Mouse (Mus musculus) small intestine, adult 2 months (tissue): ENCODE results near the gene Gramd1c. TPM values are rescaled to one million over a fixed set of nuclear protein-coding genes. Genes with fewer than 3 reads are reported as not detected.

Experiments
- H3K27ac ChIP-seq: fragments of 200-500 bp; 2 replicates; pipeline ENCODE4 v1.5.1; 2012; ENCODE audit warnings: low read depth, low read length, control low read depth, inconsistent platforms; ENCODE audit not compliant: insufficient read depth
- H3K27me3 ChIP-seq: fragments of 200-500 bp; 2 replicates; pipeline ENCODE4 v1.6.1; 2012; ENCODE audit warnings: mild to moderate bottlenecking, moderate library complexity, low read length, inconsistent platforms; ENCODE audit not compliant: control insufficient read depth, insufficient read depth
- H3K36me3 ChIP-seq: fragments of 200-500 bp; 2 replicates; pipeline ENCODE4 v1.6.1; 2012; ENCODE audit warnings: mild to moderate bottlenecking, low read length, control low read depth, inconsistent platforms; ENCODE audit not compliant: control insufficient read depth, insufficient read depth
- H3K4me1 ChIP-seq: fragments of 200-500 bp; 2 replicates; pipeline ENCODE4 v1.6.1; 2012; ENCODE audit warnings: low read length, inconsistent platforms, mixed read lengths; ENCODE audit not compliant: control insufficient read depth, insufficient read depth, insufficient read length
- H3K4me3 ChIP-seq: fragments of 200-500 bp; 2 replicates; pipeline ENCODE4 v1.5.1; 2012; ENCODE audit warnings: low read depth, mild to moderate bottlenecking, control low read depth, inconsistent platforms, low read length, moderate library complexity
- CTCF ChIP-seq: fragments of 200-500 bp; IDR thresholded peaks from 2 replicates; pipeline ENCODE4 v1.5.1; 2012; ENCODE audit warnings: low read depth, mild to moderate bottlenecking, control low read depth, inconsistent platforms, low read length, moderate library complexity, mixed read lengths; ENCODE audit not compliant: insufficient replicate concordance, insufficient read length; ENCODE audit errors: extremely low read depth
- POLR2A ChIP-seq: fragments of 200-500 bp; IDR thresholded peaks from 2 replicates; pipeline ENCODE4 v1.6.1; 2012; ENCODE audit warnings: low read depth, mild to moderate bottlenecking, control low read depth, inconsistent platforms, low read length, moderate library complexity
- WGBS: fragments of 180-500 bp; shearing (Covaris S2); methylation state at CpG from one replicate; pipeline ENCODE4 v1.1.7; 2018; 5-methylcytosine and 5-hydroxymethylcytosine counted together
- polyA plus RNA-seq: library from polyadenylated mRNA; depleted of rRNA; stranded (reverse); fragments of >200 nt; gene quantifications from 2 replicates; pipeline ENCODE4 v1.2.3, GENCODE M21; 2012

The Gramd1c gene
- polyA plus RNA-seq, 1 experiment = 1.3 TPM

DNA sequence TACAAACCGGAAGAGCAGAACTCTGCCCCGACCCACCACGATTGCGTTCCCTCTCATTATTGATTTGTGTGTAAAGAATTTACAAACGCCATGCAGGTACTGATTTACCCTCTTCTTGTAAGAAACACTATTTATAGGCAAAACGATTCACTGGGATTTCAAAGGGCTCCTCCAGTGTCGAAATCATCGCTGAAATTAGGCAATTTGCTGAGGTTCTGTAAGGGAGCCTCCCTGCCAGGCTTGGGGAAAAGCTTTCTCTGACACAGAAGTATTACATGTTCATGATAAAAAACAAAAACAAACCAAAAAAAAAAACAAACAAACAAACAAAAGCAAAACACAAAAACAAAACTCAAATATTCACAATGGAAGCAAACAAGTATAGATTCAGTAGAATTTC lies 64.0 kb downstream of the Gramd1c start:
- Histone ChIP-seq H3K4me3 (no peak overlapping the region), H3K36me3 (peaks cover 27% of the 10 kb centered on the region), H3K27me3 (no peaks in the 10 kb centered on the region), H3K4me1 (no peaks in the 10 kb centered on the region), H3K27ac (no peak overlapping the region)
- 81% methylated on average over 8 of the region's 8 CpGs for WGBS
- TF ChIP-seq POLR2A (no peak), CTCF (no peak)

DNA sequence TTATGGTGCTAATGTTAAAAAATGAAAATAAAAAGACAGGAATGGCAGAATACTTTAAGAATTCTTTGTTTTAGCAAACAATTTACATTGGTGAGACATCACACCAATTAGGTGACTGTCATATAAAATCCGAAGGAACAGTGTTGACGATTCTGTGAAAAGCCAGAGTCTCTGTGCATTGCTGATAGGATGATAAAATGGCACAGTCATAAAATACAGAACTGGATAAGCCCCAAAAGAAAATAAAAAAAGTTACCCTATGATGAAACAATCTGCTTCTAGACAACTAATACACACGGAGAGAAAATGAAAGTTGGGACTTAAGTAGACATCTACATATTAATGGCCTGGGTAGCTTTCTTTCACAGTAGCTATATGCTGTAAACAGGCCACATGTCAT lies 68.5 kb downstream of the Gramd1c start:
- Histone ChIP-seq H3K4me1 (no peaks in the 10 kb centered on the region), H3K4me3 (no peak overlapping the region), H3K36me3 (peaks cover 7% of the 10 kb centered on the region), H3K27me3 (no peaks in the 10 kb centered on the region), H3K27ac (no peak overlapping the region)
- no peak for TF ChIP-seq POLR2A
- no peak for TF ChIP-seq CTCF
- 60% methylated on average over 3 of the region's 3 CpGs for WGBS

DNA sequence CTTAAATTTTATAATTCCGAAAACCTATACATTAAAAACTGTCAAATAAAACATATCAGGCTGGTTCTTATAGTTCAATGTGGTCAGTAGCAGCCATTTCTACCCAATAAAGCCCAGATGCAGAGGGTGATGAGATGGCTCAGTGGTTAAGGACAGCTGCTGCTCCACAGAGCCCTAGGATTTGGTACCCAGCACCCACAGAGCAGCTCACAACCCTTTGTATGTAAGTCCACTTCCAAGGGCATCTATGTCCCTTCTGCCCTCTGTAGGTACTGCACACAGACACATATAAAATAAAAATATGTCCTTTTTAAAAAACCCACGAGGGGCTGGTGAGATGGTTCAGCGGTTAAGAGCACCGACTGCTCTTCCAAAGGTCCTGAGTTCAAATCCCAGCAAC lies 76.8 kb downstream of the Gramd1c start:
- H3K27me3 ChIP-seq = no peaks in the 10 kb centered on the region
- H3K4me3 ChIP-seq = no peak overlapping the region
- peaks cover 22% of the 10 kb centered on the region for H3K36me3 ChIP-seq
- no peaks in the 10 kb centered on the region for H3K4me1 ChIP-seq
- TF ChIP-seq POLR2A = no peak
- no peak for TF ChIP-seq CTCF
- WGBS = 96% methylated on average over 4 of the region's 4 CpGs
- no peak overlapping the region for H3K27ac ChIP-seq

DNA sequence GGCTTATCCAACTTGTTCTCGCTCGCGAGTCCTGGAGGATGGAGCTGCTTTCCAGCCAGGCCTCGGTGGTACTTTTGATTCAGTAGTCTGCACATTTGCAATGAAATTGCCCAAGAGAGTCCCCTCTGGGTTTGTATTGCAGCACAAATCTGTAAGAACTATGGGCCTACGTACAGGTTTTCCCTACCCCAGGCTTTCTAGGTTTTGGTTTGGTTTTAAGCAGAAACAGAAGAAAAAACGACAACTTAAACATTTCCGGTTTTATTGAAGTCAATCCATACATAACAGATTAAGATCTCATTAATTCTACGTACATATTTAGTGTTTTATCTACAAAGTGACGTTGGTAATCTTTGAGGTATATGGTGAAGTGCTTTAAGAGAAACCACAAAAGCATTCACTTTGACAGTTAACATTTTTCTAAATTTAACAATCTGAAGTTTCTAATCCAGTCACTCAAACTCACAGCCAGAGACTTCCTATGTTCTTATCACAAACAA lies 83.0 kb downstream of the Gramd1c start:
- H3K36me3 ChIP-seq = peaks cover 11% of the 10 kb centered on the region

DNA sequence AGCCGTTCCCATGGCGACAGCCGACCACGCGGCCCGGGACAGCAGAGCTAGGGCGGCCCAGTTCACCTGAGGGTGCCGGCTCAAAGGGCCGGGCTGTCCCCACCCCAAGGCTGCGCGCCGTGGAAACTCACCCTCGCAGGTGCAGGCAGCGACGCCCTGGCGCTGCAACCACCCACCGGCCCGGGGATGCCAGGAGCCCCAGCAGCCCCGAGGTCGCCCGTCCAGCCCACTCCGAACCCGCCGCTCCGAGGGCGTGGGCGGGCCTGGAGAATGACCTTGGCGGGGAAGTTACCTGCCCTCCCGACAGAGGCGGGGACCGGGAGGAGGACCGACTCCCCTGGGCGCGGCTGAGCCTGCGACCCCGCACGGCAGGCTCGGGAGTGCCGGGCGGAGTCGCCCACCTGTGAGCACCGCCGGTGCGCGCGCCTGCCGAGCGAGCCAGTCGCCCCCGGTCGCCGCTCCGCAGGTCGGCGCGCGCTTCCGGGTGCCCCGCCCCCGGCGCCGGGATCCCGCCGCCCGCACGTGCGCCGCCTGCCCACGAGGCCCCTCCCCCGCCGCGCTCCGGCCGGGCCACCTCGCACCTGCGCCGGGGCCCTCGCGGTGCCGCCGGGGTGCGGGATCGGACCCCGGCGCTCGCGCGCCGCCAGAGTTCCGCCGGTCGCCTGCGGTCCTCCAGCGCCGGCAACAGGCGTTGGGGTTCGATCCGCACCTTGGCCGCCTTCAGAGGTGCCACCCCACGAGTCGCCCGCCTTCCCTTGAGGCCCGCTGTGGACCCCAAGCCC lies 83.6 kb downstream of the Gramd1c start, which contains the start of gene Zdhhc23:
Gene Zdhhc23 (minus strand): TSS at position 464 of the 782 bp plus-strand sequence.
- TF ChIP-seq CTCF = no peak
- no peak for TF ChIP-seq POLR2A
- WGBS = 1% methylated on average over 97 of the region's 103 CpGs
- Histone ChIP-seq H3K27me3 (no peaks in the 10 kb centered on the region), H3K27ac (0 out of 2 replicates have a peak within 1 kb of the TSS, but pooled peaks have one; percentile 8), H3K36me3 (peaks cover 11% of the 10 kb centered on the region), H3K4me1 (peaks cover 2% of the 10 kb centered on the region), H3K4me3 (peak within 1 kb of the TSS; percentile 79)

More for the DNA sequence above, 83.0 kb downstream of the Gramd1c start:
- no peak overlapping the region for H3K27ac ChIP-seq
- H3K4me3 ChIP-seq = peak overlapping the region; percentile 79
- TF ChIP-seq POLR2A (no peak), CTCF (no peak)
- peaks cover 2% of the 10 kb centered on the region for H3K4me1 ChIP-seq
- WGBS = 26% methylated on average over 9 of the region's 9 CpGs
- H3K27me3 ChIP-seq = no peaks in the 10 kb centered on the region

DNA sequence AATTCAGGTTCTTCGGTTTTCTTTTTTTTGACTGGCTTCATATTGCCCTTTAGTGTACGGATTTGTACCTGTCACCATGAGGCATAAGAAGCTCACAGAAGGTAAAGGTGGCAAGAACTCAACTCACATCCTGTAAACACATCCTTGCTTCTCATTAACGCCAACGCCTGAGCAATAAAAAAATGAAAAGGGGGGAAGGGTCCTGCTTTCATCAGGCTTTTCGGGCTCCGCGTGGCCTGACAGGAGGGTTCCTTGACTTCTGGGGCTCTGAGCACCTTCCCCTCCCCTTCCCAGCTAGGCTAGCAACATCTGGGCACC lies 84.2 kb downstream of the Gramd1c start:
- WGBS = 23% methylated on average over 7 of the region's 7 CpGs
- no peaks in the 10 kb centered on the region for H3K27me3 ChIP-seq
- TF ChIP-seq POLR2A = no peak
- no peak for TF ChIP-seq CTCF

DNA sequence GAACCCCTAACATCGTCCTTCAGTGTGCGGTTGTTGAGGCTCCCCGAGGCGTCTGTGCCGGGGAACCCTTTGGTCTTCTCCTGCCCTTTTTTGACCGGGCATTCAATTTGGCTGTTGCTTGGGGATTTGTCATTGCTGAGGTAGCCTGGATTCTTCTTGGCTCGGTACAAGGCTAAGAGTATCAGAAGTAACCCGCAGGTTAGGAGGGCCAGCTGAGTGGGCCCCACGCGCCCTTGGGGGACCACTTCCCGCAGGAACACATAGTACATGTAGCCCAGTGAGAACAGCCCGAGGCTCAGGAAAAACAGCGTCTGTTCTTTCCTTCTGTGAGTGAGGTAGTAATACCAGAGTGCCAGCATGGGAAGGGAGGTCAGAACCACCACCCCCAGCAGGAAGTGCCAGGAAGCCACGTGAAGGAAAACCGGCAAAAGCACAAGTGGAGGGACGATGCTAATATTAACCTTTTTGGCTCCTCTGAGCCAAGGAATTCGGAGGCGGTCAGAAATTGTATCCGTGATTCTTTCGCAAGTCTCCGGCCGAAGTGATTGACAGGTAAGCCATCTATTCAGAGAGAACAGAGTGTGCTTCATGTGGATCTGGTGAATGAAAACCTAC lies 89.4 kb downstream of the Gramd1c start:
- TF ChIP-seq POLR2A (no peak), CTCF (no peak)
- no peaks in the 10 kb centered on the region for H3K27me3 ChIP-seq

More for the DNA sequence above, 84.2 kb downstream of the Gramd1c start:
- peaks cover 13% of the 10 kb centered on the region for H3K36me3 ChIP-seq
- H3K4me3 ChIP-seq = peak overlapping the region; percentile 79
- H3K27ac ChIP-seq = no peak overlapping the region
- H3K4me1 ChIP-seq = peaks cover 2% of the 10 kb centered on the region

DNA sequence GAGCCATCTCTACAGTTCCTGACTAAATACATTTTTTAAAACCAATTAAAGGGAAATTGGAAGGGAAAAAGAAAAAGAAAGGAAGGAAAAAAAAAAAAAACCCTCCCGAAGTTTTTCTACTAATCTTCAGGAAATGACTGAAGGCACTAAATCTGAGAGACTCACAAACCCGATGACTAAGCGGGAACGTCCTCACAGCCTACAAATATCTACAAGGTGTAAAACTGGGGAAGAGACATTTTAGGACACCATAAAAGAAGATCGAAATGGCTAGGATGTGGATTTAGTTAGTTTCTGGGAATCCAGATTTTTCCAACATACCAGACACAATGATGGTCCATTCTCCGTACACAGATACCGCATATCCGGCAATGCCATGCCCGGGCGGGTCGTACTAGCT lies 90.0 kb downstream of the Gramd1c start:
- no peak overlapping the region for H3K27ac ChIP-seq
- no peaks in the 10 kb centered on the region for H3K27me3 ChIP-seq
- no peaks in the 10 kb centered on the region for H3K4me1 ChIP-seq
- H3K36me3 ChIP-seq = peaks cover 18% of the 10 kb centered on the region
- TF ChIP-seq POLR2A = no peak
- no peak overlapping the region for H3K4me3 ChIP-seq
- WGBS = 86% methylated on average over 11 of the region's 11 CpGs

More for the DNA sequence above, 89.4 kb downstream of the Gramd1c start:
- Histone ChIP-seq H3K4me1 (no peaks in the 10 kb centered on the region; the same call in 1 of the 2 replicates), H3K36me3 (peaks cover 14% of the 10 kb centered on the region), H3K27ac (no peak overlapping the region), H3K4me3 (no peak overlapping the region)
- WGBS = 87% methylated on average over 22 of the region's 22 CpGs
